Mouse (Mus musculus): ENCODE results near the gene Arhgap9. TPM values are rescaled to one million over a fixed set of nuclear protein-coding genes. Genes with fewer than 3 reads are reported as not detected.
A peak's percentile ranks its signal among the peaks of the same experiment; 100 is the strongest.

Arhgap9 gene
- polyA plus RNA-seq, 1 experiment from 2014 or later, result 5.5 TPM

DNA sequence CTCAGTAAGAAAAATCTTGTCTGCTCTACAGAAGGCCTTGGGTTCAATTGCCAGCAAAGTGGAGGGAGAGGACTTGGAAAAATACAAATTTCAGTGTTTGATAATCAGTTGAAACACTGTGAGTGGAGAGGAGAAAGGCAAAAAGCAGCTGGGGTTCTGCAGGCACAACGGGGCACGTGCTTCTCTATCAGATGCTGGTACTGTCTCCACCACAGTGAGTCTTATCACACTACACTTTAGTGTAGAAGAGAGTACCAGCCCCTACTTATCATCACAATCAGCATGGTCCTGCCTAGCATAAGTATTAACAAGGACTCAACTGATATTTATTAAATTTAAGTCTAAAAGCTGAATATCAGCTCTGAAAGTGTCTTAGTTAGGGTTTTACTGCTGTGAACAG is 4.5 kb upstream of the Arhgap9 start:
- Histone ChIP-seq H3K4me1 (replicated peaks; ENCODE audit: control insufficient read depth, insufficient read depth, low read length) (no peaks in the 10 kb centered on the region), H3K36me3 (ENCODE audit: control insufficient read depth, insufficient read depth, low read length) (no peaks in the 10 kb centered on the region), H3K4me2 (ENCODE audit: low read depth, low read length) (no peak overlapping the region), H3K9ac (ENCODE audit: low read length) (no peak overlapping the region), H3K27me3 (ENCODE audit: control insufficient read depth, insufficient read depth, low read depth, low read length) (no peaks in the 10 kb centered on the region), H3K9me3 (ENCODE audit: control insufficient read depth, low read length) (no peaks in the 10 kb centered on the region), H3K27ac (ENCODE audit: low read length) (no peak overlapping the region), H3K4me3 (ENCODE audit: low read length) (no peak overlapping the region)
- ATAC-seq (ENCODE audit: low read depth), result no peak
- 49% methylated on average over 2 of the region's 2 CpGs for whole genome bisulfite sequencing

DNA sequence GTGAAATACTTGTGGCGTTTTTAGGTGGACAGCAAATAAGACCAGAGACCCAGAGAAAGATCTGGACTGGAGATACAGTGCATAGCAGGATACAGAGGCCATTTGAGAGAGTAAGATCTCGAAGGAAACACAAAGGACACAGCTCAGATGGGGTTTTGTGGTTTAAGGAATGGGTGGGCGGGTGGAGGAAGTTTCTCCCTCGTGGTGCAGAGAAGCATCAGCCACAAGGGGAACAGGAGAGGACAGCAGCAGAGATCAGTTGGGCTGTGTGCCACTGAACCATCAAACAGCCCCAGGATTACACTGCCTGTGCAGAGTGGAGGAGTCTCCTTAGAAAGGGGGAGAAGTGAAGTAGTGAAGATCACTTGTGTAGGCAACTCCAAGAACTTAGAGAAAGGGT is 3.8 kb upstream of the Arhgap9 start:
- no peaks in the 10 kb centered on the region for H3K27me3 ChIP-seq (ENCODE audit: control insufficient read depth, insufficient read depth, low read depth, low read length)
- no peaks in the 10 kb centered on the region for H3K36me3 ChIP-seq (ENCODE audit: control insufficient read depth, insufficient read depth, low read length)
- ATAC-seq (ENCODE audit: low read depth), result no peak
- H3K4me3 ChIP-seq (ENCODE audit: low read length), result no peak overlapping the region
- H3K9ac ChIP-seq (ENCODE audit: low read length), result no peak overlapping the region
- no peak overlapping the region for H3K4me2 ChIP-seq (ENCODE audit: low read depth, low read length)
- H3K9me3 ChIP-seq (ENCODE audit: control insufficient read depth, low read length), result no peaks in the 10 kb centered on the region
- whole genome bisulfite sequencing, result 30% methylated on average over 4 of the region's 4 CpGs
- no peak overlapping the region for H3K27ac ChIP-seq (ENCODE audit: low read length)
- no peaks in the 10 kb centered on the region for H3K4me1 ChIP-seq (replicated peaks; ENCODE audit: control insufficient read depth, insufficient read depth, low read length)

DNA sequence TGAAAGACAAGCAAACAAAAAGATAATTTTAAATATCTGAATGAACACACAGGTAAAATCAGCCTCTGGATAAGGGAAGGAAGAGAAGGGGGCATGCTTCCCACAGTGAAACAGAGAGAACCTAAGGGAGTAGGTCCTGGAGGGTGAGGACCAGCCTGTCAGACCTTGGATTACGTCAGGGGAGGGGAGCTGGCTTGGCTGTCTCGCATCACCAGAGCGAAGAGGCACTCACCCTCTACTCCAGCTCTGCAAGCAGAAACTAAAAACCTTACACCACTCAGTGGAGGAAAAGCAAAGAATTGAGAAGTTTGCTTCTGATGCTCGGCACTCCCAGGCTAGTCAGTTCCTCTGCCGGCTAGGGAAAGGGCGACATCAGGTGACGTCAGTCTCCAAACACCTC is 1.8 kb upstream of the Arhgap9 start:
- H3K36me3 ChIP-seq (ENCODE audit: control insufficient read depth, insufficient read depth, low read length), result no peaks in the 10 kb centered on the region
- H3K9me3 ChIP-seq (ENCODE audit: control insufficient read depth, low read length), result no peaks in the 10 kb centered on the region
- no peak overlapping the region for H3K4me3 ChIP-seq (ENCODE audit: low read length)
- peaks cover 6% of the 10 kb centered on the region; the same call in 1 of the 2 replicates for H3K27me3 ChIP-seq (ENCODE audit: control insufficient read depth, insufficient read depth, low read depth, low read length)
- no peaks in the 10 kb centered on the region for H3K4me1 ChIP-seq (replicated peaks; ENCODE audit: control insufficient read depth, insufficient read depth, low read length)
- 54% methylated on average over 7 of the region's 7 CpGs for WGBS
- no peak overlapping the region for H3K9ac ChIP-seq (ENCODE audit: low read length)
- no peak overlapping the region for H3K4me2 ChIP-seq (ENCODE audit: low read depth, low read length)
- H3K27ac ChIP-seq (ENCODE audit: low read length), result no peak overlapping the region
- no peak for ATAC-seq (ENCODE audit: low read depth)

DNA sequence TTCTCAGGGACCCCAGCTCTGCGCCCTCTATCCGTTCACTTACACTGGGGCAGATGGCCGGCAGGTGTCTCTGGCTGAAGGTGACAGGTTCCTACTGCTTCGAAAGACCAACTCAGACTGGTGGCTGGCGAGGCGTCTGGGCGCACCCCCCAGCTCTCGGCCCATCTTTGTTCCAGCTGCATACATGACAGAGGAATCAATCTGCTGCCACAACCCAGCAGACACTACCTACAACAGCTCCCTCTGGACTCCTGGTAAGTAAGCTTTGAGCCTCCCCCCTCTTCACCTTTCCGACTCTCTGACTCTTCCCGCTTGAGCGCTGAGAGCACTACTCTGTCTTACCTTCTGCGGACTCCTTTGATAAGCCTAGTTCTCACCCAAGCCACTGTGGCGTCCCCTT is 414 bp downstream of the Arhgap9 start:
- Histone ChIP-seq H3K4me1 (replicated peaks; ENCODE audit: control insufficient read depth, insufficient read depth, low read length) (peaks cover 11% of the 10 kb centered on the region), H3K27me3 (ENCODE audit: control insufficient read depth, insufficient read depth, low read depth, low read length) (peaks cover 26% of the 10 kb centered on the region), H3K4me3 (ENCODE audit: low read length) (no peak overlapping the region), H3K9me3 (ENCODE audit: control insufficient read depth, low read length) (peaks cover 2% of the 10 kb centered on the region; the same call in 1 of the 2 replicates), H3K36me3 (ENCODE audit: control insufficient read depth, insufficient read depth, low read length) (no peaks in the 10 kb centered on the region), H3K4me2 (ENCODE audit: low read depth, low read length) (no peak overlapping the region), H3K27ac (ENCODE audit: low read length) (no peak overlapping the region), H3K9ac (ENCODE audit: low read length) (no peak overlapping the region)
- 39% methylated on average over 13 of the region's 13 CpGs for WGBS
- no peak for ATAC-seq (ENCODE audit: low read depth)

DNA sequence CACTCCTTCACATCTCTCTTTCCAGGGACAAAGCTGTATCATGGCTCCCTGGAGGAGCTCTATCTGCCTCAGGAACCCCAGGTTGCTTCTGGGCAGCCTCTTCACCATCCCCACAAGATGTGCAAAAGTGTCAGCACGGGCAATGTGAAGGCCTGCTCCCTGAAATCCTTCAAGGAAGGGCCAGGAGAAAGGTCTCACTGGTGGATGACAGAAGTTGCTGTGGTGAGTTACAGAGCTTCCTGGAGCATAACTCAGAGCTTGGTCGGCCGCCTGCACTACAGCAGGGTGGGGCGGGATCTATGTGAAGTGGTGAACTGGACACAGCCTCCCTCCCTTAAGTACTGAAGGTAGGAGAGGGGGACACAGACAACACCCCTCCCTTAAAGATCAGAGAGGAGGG is 905 bp downstream of the Arhgap9 start:
- Histone ChIP-seq H3K9me3 (ENCODE audit: control insufficient read depth, low read length) (peaks cover 4% of the 10 kb centered on the region; the same call in 1 of the 2 replicates), H3K36me3 (ENCODE audit: control insufficient read depth, insufficient read depth, low read length) (no peaks in the 10 kb centered on the region), H3K4me2 (ENCODE audit: low read depth, low read length) (no peak overlapping the region), H3K27me3 (ENCODE audit: control insufficient read depth, insufficient read depth, low read depth, low read length) (peaks cover 31% of the 10 kb centered on the region), H3K4me3 (ENCODE audit: low read length) (no peak overlapping the region), H3K27ac (ENCODE audit: low read length) (no peak overlapping the region), H3K4me1 (replicated peaks; ENCODE audit: control insufficient read depth, insufficient read depth, low read length) (peaks cover 11% of the 10 kb centered on the region), H3K9ac (ENCODE audit: low read length) (no peak overlapping the region)
- no peak for ATAC-seq (ENCODE audit: low read depth)
- 58% methylated on average over 4 of the region's 4 CpGs for WGBS

DNA sequence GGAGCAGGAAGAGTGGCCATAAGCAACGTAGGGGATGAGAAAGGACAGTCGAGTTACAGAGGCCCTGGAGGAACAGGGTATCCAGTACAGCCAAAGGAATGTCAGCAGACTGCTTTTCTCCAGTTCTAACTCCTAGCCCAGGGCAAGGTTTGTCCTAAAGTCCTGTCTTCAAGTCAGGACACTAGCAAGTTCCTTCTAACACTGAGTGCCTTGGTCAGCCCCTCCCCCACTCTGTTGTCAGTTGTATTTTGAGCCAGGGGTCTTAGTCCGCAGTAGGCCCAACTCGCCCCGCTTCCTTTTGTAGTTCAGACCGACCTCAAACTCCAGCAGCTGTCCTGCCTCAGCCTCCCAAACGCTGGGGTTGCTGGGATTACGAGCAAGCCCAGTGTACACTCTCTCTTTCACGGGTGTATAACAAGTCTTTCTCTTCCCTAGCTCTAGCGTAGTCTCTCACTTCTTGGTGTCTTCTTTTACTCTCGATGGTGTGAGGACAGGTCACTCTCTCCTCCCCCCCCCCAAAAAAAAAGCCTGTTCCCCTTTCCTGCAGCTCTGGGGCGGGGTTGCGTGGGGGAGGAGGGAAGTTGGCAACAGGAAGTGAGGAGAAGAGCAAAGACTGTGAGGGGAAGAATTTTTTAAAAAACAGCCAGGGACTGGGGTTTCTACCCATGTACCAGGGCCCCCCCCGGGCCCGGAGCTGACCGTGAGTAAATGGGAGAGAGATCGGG is 1.5 kb downstream of the Arhgap9 start:
- Histone ChIP-seq H3K4me1 (replicated peaks; ENCODE audit: control insufficient read depth, insufficient read depth, low read length) (peaks cover 11% of the 10 kb centered on the region), H3K4me2 (ENCODE audit: low read depth, low read length) (0 out of 2 replicates have a peak overlapping the region, but pooled peaks have one; percentile 9), H3K9ac (ENCODE audit: low read length) (0 out of 2 replicates have a peak overlapping the region, but pooled peaks have one; percentile 39), H3K36me3 (ENCODE audit: control insufficient read depth, insufficient read depth, low read length) (no peaks in the 10 kb centered on the region), H3K27me3 (ENCODE audit: control insufficient read depth, insufficient read depth, low read depth, low read length) (peaks cover 37% of the 10 kb centered on the region), H3K27ac (ENCODE audit: low read length) (no peak overlapping the region), H3K9me3 (ENCODE audit: control insufficient read depth, low read length) (peaks cover 4% of the 10 kb centered on the region; the same call in 1 of the 2 replicates), H3K4me3 (ENCODE audit: low read length) (no peak overlapping the region)
- WGBS, result 65% methylated on average over 17 of the region's 17 CpGs
- ATAC-seq (ENCODE audit: low read depth), result no peak

DNA sequence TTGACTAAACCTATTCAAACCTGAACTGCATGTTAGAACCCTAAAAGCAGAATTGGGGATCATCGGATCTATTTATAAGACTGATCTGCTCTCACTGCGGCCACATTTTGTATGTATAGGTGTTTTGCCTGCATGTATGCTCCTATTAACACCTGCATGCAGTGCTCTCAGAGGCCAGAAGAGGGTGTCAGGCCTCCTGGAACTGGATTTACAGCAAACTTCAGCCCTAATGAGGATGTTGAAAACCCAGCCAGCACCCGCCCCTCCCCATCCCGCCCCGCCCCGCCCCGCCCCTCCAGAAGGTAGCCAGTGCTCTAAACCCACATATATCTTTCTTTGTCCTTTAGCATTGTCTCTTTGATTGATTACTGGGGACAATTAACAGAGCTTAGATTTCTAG is 2.7 kb downstream of the Arhgap9 start:
- no peaks in the 10 kb centered on the region for H3K36me3 ChIP-seq (ENCODE audit: control insufficient read depth, insufficient read depth, low read length)
- peaks cover 45% of the 10 kb centered on the region for H3K27me3 ChIP-seq (ENCODE audit: control insufficient read depth, insufficient read depth, low read depth, low read length)
- WGBS, result 6% methylated on average over 7 of the region's 7 CpGs
- peaks cover 11% of the 10 kb centered on the region for H3K4me1 ChIP-seq (replicated peaks; ENCODE audit: control insufficient read depth, insufficient read depth, low read length)
- no peak overlapping the region for H3K27ac ChIP-seq (ENCODE audit: low read length)
- peaks cover 4% of the 10 kb centered on the region; the same call in 1 of the 2 replicates for H3K9me3 ChIP-seq (ENCODE audit: control insufficient read depth, low read length)
- H3K4me2 ChIP-seq (ENCODE audit: low read depth, low read length), result no peak overlapping the region
- no peak for ATAC-seq (ENCODE audit: low read depth)
- H3K9ac ChIP-seq (ENCODE audit: low read length), result no peak overlapping the region
- H3K4me3 ChIP-seq (ENCODE audit: low read length), result no peak overlapping the region

DNA sequence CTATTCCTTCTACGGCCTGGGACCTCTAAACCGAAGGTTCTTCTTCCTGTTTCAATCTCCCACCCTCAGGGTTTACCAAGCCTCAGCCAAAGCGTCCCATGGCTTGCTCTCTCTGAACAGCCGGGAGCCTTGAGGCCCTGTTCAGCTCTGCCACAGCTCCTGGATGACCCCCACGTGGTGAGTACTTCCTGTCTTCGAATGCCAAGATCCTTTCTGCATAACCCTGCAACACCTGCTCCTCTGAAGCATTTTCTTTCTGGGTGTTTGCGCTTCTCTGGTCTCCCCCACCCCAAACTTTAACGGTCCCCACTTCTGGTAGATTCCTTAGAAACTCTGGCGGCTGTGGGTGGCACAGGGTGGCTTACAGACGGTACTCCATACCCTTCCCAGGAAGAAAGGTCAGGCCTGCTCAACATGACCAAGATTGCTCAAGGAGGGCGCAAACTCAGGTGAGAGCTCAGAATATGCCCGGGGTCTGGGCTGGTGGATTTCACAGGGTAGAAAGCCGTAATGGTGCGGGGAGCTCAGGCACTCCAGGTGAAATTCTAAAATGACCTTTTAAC is 3.8 kb downstream of the Arhgap9 start:
- peaks cover 4% of the 10 kb centered on the region; the same call in 1 of the 2 replicates for H3K9me3 ChIP-seq (ENCODE audit: control insufficient read depth, low read length)
- H3K4me1 ChIP-seq (replicated peaks; ENCODE audit: control insufficient read depth, insufficient read depth, low read length), result peaks cover 11% of the 10 kb centered on the region
- H3K9ac ChIP-seq (ENCODE audit: low read length), result no peak overlapping the region
- peak overlapping the region; percentile 76 for H3K4me2 ChIP-seq (ENCODE audit: low read depth, low read length)
- peak overlapping the region; percentile 51 for H3K4me3 ChIP-seq (ENCODE audit: low read length)
- WGBS, result 30% methylated on average over 14 of the region's 14 CpGs
- no peak overlapping the region for H3K27ac ChIP-seq (ENCODE audit: low read length)
- H3K36me3 ChIP-seq (ENCODE audit: control insufficient read depth, insufficient read depth, low read length), result no peaks in the 10 kb centered on the region
- no peak for ATAC-seq (ENCODE audit: low read depth)
- peaks cover 45% of the 10 kb centered on the region for H3K27me3 ChIP-seq (ENCODE audit: control insufficient read depth, insufficient read depth, low read depth, low read length)

DNA sequence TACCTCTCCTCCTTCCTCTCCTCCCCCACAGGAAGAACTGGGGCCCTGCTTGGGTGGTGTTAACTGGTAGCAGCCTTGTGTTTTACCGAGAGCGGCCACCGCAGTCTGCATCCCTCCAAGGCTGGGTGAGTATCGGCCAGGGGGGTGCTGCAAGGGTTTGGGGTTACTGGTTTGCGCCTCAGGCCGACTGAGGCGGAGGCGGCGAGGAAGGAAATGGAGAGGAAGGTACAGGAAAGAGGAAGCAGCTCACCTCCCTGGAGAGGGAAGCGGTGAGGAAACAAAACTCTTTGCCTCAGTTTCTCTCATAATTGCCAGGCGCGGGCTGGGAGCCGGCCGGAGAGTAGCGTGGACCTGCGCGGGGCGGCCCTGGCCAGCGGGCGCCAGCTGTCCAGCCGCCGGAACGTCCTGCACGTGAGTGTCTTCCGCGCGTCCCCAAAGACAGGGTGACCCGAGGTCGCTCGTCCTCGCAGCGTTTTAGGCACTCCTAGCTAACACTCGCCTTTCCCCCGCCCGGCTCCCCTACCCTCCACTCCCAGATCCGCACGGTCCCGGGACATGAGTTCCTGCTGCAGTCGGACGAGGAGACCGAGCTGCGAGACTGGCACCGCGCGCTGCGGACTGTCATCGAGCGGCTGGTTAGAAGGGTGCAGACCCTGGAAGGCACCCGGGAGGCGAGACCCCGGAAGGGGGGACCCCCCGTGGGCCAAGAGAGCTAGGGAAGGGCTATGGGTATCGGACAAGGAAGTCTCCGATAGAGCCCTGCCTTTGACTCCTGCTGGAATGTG is 4.4 kb downstream of the Arhgap9 start:
- WGBS, result 1% methylated on average over 54 of the region's 54 CpGs
- peaks cover 11% of the 10 kb centered on the region for H3K4me1 ChIP-seq (replicated peaks; ENCODE audit: control insufficient read depth, insufficient read depth, low read length)
- H3K27ac ChIP-seq (ENCODE audit: low read length), result no peak overlapping the region
- H3K9me3 ChIP-seq (ENCODE audit: control insufficient read depth, low read length), result peaks cover 4% of the 10 kb centered on the region; the same call in 1 of the 2 replicates
- peaks cover 45% of the 10 kb centered on the region for H3K27me3 ChIP-seq (ENCODE audit: control insufficient read depth, insufficient read depth, low read depth, low read length)
- H3K9ac ChIP-seq (ENCODE audit: low read length), result peak overlapping the region; percentile 58
- H3K4me2 ChIP-seq (ENCODE audit: low read depth, low read length), result peak overlapping the region; percentile 76
- no peaks in the 10 kb centered on the region for H3K36me3 ChIP-seq (ENCODE audit: control insufficient read depth, insufficient read depth, low read length)
- H3K4me3 ChIP-seq (ENCODE audit: low read length), result peak overlapping the region; percentile 51
- ATAC-seq (ENCODE audit: low read depth), result peak; percentile 15; the same call in 1 of the 2 replicates
